Mouse (Mus musculus) erythroblast, adult 5-6 weeks (primary cell): ENCODE measurements around the gene Ngdn. TPM values are rescaled to one million over a fixed set of nuclear protein-coding genes. Genes with fewer than 3 reads are reported as not detected.
"Not testable (repeated sequence)": the region's sequence is repeated elsewhere in the genome, so short reads cannot be mapped to it uniquely, and the experiment has no call there.

ENCODE experiments used
- ATAC-seq: replicated peaks from 2 replicates; pipeline ENCODE4 v1.8.0; 2016; ENCODE audit warnings: moderate number of reproducible peaks, mild to moderate bottlenecking, moderate TSS enrichment, inconsistent platforms; ENCODE audit not compliant: poor library complexity, low FRiP score, severe bottlenecking
- total RNA-seq, 2 experiments: library from RNA; stranded (forward) in 1 of 2; stranded (reverse) in 1 of 2; fragments of 150-400 nt in 1 of 2; fragments of 200-764, 138-1000 nt in 1 of 2; gene quantifications; 2 replicates each; pipeline versions ENCODE4 v1.2.3 to v1.2.4; 2015 to 2017; ENCODE audit warnings: low replicate concordance in 2 of 2

Ngdn gene
- total RNA-seq, 2 experiments from 2014 or later = 6.0 to 20.6 TPM

- no peak for ATAC-seq
Measured at GRCm38 (mm10) chr14:55025527-55025926, 10.3 kb downstream of the Ngdn start.

DNA sequence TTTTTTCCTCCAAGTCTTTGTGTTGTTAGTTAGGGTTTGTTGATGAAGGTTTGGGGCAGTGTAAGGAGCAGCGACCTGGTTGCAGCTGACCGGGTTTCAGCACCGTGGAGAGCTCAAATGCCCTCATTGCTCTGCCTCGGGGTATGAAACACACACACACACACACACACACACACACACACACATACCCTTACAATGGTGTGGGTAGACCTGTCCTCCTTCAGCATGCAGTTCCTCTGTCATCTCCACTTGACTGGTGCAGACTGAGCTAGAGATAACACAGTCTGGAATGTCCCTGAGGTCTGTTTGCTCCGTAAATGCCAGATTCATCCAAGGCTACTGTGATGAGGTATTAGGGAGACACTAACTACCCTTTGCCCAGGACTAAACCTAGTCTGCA, 12.0 kb downstream of the Ngdn start:
- no peak for ATAC-seq

DNA sequence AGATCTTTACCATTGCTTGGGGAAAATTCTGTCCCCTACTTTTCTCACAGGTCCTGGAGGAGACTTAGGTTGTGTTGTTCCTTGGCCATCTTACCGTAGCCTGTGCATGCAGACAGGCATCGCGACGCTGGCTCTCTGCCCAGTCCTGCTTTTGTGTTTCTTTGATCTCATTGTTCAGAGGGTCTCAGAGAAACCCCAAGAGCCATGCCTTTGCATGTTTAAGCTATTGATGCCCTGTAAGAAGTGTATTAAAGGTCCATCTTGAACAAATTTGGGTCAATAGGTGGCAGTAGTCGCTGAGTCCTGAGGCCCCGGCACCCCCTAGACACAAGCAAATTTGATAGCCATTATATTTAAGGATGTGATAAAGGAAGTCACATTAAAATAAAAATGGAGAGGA, 12.4 kb downstream of the Ngdn start:
- no peak for ATAC-seq

GRCm38 (mm10) chr14:55028333-55028835, 13.1 kb downstream of the Ngdn start:
- no peak for ATAC-seq

DNA sequence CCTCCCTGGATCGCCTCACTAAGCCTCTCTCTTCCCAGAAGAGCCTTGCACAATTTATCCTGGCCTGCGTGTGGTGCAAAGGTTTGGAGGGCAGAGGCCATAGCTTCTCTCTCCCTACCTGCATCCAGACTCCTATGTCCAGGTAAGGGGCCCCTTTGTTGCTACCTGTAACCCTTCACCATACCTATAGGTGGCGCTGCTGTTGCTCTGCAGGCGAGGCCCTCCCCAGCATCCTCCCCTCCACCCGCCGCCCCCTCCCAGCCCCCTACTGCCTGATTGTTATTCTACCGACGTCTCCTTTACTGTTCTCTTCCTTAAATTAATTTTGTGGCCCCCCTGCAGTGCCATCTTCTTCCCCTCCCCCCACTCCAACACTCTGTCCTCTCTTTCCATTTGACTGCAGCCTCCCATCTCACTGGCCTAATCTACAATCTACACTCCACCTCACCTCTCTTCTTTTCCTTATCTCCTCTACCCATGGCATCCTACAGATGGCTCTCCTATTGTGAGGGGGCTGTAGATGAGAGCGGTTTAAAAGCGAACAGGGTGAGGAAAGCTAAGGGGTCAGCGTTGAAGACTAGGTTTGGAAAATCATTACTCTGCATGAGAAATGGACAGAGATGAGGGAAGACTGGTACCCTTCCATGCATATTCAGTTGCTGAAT, 13.9 kb downstream of the Ngdn start:
- ATAC-seq = no peak

DNA sequence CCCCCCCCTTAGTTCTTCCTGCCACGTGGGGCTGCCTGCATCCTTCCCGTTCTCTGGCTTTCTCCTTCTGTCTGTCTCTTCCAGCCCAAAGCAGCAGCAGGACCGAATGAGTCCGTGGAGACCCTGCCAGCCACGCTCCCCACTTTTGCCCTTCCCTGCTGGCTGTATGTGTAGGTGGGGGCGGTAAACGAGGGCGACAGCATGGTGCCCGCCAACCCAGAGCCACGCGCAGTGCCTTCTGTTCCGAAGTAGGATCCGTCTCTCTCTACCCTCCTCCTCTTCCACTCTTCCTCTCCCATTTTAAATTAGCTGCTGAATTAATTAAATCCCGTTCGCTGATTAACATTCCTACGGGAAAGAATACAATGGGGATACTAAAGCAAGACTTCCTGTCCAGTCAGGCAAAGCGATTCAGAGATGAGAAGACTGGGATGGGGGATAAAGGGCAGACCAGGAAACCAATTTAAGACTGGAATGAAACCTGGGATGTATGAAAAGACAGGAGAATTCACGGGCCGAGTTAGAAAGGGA, 17.5 kb downstream of the Ngdn start:
- ATAC-seq = no peak

DNA sequence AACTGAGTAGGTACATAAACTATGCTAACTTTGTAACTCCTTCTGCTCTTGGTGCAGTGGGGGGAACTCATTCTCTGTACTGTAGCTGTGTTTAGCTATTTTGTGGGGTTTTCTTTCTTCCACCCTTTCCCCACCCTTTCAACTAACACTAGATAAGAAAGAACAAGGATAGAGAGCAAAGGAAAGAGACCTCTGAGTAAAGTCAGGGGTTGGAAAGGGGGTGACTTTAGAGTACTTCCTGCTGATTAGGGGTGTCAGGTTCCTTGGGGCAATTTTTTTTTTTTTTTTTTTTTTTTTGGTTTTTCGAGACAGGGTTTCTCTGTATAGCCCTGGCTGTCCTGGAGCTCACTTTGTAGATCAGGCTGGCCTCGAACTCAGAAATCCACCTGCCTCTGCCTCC, 28.4 kb downstream of the Ngdn start:
- not testable (repeated sequence) for ATAC-seq

GRCm38 (mm10) chr14:55047971-55048531, 32.8 kb downstream of the Ngdn start:
- ATAC-seq = no peak

DNA sequence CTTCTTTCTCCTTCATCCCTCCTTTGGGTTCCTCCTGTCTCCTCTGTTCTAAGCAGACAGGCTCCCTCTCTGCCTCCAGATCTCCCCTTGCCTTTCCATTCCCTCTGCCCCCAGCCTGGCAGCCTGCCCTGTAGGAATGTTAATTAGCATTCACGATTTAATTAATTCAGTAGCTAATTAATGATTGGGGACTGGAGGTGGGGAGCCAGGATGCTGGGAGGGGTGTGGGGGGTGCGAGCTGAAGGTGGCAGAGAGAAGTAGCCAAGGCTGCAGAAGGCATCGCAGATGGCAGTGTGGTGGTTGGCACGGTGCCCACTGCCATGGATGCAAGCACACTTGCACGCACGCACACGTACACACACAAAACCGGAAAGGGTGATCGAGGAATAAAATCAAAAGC, 37.2 kb downstream of the Ngdn start:
- no peak for ATAC-seq

- no peak for ATAC-seq
Measured at GRCm38 (mm10) chr14:55053050-55053449, 37.8 kb downstream of the Ngdn start.

DNA sequence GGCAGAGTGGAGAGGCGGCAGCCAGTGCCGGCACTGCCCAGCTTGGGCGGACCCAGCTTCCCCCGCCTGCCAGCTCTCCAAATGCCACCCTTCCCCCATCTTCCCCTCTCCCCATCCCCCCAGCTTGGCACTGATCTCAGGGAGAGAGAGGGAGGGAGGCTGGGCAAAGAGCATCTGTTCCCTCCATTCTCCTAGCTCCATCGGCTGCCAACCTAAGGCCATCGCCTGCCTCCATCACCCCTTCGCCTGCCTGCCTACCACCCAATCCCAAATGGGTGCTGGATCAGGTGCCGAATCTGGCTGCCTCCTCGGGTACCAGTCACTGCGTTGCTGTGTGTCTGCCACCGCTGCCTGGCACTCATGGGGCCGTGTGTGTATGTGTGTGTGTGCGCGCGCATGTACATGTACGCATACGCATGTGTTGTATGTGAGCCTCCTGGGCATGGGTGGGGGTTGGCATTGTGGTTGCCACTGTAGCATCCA, 38.5 kb downstream of the Ngdn start:
- ATAC-seq = no peak

DNA sequence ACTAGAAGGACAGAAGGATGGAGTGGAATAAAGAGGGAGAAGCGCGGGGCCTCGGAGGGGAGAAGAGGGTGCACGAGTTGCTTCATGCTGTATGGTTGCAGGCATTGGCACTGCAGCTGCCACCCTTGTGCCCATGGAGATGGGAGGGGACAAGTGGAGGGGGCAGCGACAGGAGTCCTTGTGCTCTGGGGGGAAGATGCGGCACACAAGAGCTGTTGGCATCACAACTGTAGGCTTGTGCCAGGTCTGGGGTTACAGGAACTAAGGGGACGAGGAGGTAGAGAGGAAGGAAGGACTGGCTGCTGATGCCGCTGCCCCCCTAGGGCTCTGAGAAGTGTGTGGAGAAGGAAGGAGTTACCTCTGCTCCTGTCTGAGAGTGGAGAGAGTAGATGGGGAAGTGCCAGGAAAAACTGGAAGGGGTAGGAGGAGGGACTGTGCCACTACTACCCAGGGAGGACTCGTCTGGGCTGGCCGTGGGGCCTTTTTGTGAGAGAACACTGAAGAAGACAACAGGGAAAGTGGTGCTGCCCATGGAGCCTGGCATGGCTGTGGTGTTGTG, 39.0 kb downstream of the Ngdn start:
- no peak for ATAC-seq

DNA sequence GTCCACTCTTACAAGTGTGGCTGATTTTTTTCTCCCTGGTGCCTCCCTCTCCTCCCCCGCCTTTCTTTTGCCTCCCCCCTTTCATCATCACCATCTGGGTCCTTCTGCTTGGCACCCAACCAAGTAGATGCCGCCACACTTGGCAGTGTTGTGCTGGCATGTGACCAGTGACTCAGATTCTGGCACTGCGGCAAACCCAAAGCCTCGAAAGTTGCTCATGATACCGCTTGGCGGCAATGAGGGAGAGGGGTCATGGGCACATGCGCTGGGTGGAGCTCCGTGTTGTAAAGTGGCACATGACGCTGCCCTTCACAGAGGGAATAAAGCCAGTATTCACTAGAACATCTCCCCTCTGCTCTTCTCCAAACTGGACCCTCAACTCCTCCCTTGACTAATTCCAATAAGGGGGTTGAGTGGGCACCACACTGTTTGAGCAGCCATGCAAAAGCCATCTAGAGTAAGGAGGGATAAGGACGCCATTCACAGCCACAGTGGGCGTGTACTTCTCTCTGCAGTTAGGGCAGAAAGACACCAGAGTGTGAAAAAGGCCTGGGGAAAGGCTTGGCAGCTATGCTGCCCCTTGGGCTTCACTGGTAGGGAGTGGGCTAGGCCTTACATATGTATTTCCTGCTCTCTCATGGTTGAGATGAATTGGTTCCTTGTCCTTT, 40.0 kb downstream of the Ngdn start:
- ATAC-seq = no peak

GRCm38 (mm10) chr14:55059009-55059408, 43.8 kb downstream of the Ngdn start:
- no peak for ATAC-seq

DNA sequence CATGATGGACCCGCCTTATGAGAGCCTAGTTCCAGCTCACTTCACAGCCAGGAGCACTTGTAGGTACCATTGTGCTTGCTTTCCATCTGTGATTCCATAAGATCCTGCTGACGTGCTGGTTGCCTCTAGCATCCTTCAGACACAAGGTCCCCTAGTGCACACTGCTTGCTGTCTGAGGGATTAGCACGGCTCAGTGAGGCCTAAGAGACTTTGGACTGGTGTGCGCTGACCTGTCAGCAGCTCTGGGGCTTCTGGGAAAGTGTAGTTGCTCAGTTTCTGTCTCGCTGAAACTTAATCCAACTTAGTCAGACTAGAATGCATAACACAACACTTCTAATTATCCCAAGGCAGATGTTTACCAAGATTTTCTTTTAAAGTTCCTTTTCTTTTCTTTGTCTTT, 44.7 kb downstream of the Ngdn start:
- no peak for ATAC-seq

DNA sequence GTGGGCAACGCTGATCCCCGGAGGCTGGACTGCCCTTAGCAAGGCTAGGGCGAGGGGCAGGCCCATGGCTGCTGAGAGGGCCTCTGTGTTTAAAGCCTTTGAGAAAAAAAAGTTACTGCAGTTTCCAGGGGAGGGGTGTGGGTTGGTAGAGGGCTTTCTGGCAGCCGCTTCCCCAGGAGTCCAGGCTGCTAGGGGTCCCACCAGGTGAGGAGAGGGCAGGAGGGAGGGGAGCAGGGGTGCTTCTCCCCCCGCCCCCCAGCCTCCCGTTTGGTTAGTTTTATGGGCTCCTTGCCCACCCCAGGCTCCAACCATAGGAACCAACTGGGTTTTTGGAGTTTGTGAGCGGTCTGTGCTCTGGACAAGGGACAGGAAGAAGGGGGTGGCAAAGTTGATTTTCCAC, 46.6 kb downstream of the Ngdn start:
- no peak for ATAC-seq

DNA sequence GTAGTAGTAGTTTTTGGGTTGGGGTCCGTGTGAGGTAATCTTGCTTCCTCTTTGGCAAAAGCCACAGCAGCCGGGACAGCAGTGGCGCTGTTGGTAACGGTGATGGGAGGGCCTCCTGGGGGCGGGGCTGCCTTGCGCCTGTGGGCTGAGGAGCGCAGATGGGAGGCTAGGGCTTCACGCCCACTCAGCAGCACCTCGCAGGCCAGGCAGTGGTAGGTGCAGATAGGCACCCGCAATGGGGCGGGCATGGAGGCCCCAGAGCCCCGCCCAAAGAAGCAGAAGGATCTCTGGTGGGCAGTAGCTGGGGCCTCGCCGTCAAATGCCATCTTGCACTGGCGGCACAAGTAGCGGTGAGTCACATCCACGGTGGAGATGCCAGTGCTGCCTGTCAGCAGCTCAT, 47.4 kb downstream of the Ngdn start:
- peak; percentile 68 for ATAC-seq

DNA sequence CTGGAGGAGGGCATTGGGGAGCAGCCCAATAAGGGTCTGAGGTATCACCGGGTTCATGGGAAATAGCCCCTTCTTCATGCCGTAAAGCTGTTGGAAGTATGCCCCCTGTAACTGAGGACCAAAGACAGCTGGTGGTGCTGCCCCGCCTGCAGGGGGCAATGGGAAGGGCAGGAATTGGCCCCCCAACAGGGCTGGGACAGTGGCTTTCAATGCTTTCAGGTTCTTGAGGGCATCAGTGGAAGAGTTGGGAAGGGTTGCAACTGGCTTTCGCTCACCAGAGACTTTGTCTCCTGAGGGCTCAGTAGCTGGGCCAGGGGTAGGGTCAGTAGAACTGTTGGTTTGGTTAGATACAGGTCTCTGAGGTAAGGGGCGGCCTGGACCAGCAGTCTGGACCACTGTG, 47.9 kb downstream of the Ngdn start:
- ATAC-seq = no peak

DNA sequence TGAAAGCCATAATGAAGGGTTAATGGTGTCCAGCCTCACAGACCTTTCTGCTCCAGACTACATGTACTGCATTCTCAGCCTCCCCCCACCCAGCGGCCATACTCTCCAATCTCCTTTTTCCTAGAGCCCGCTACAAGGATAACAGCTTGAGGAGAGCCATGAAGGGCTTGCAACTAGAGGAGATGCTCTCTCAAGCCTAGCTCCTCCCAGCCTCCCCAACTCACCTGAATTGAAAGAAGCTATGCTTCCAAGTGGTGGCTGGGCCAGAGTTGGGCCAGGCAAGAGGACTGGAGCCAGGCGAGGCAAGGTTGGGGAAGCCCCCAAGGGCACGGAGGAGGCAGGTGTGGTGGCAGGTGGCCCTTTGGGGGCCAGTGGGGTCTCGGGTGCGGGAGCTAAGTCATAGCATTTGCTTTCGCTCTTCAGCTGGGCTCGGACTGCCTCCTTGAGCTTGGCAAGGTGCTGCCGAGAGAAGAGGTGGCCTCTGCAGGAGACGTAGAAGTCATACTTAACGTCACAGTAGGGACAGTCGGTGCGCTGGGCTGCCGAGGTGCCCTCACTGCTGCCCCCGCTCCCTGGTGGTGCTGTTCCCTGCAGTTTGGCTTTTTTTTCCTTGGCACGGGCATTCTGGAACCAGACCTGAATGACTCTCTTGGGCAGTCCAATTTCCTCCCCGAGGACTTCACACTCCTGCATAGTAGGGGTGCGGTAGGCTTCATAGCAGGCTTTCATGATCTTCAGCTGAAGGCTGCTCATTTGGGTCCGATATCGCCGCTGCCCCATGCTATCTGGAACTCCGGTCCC, 48.5 kb downstream of the Ngdn start:
- ATAC-seq = no peak
